Mouse (Mus musculus): ENCODE measurements around the gene 1700016D06Rik. TPM values are rescaled to one million over a fixed set of nuclear protein-coding genes. Genes with fewer than 3 reads are reported as not detected.

1700016D06Rik gene
- total RNA-seq (2021): not detected

GRCm38 (mm10) chr8:11701033-11701362, at the start of gene 1700016D06Rik:
Gene 1700016D06Rik, minus strand, starts transcription at chr8:11701063.
- intact Hi-C loops (cut with DNase I): loop anchor here (10.0 kb wide), 1 partner anchor 146 kb away; the partner anchor contains the start of genes Cars2 and Ing1
- DNase-seq (ENCODE audit: extremely low spot score in 1 of 2, low spot score in 2 of 2): no peak

GRCm38 (mm10) chr8:11749472-11749871, 48.6 kb upstream of the 1700016D06Rik start:
- no peak for DNase-seq (ENCODE audit: extremely low spot score in 1 of 2, low spot score in 2 of 2)
- intact Hi-C loops (cut with DNase I): no loop called here

DNA sequence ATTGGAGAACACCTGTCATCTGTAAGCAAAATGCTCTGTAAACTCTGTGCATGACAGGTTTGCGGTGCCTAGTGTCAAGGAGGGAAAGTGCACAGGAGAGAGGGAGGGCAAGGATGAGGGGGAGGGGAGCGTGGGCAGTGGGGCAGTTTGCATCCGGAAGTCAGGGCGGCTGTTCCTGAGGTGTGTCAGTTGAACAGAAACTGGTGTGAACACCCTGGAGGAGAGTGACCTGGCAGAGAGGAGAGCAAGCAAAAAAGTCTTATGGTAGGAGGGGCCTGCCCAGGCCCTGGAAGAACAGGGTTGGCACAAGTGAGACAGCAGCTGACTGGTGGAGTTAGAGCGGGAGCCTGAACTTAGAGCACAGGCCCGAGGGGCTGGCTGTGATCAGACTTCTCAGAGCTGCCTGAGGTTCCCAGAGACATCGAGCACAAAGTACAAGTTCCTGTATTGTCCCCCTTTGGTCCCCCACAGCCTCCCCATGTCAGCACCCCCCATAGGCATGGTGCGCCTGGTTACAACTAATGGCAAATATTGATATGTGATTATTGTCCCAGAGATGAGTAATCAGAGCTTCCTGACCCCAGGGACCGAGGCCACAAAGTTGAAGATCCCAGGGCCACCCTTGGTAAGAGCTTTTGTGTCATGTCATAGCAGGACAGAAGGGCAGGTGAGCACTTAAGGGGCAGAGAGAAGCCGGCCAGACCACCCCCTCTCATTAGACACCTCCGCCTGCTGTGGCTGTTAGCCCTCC, 46.2 kb upstream of the 1700016D06Rik start:
- no peak for DNase-seq (ENCODE audit: extremely low spot score in 1 of 2, low spot score in 2 of 2)
- intact Hi-C loops (cut with DNase I): no loop called here

- DNase-seq (ENCODE audit: extremely low spot score in 1 of 2, low spot score in 2 of 2): no peak
These were observed 42.7 kb upstream of the 1700016D06Rik start for GRCm38 (mm10) chr8:11743580-11743979.

GRCm38 (mm10) chr8:11740857-11741256, 40.0 kb upstream of the 1700016D06Rik start:
- intact Hi-C loops (cut with DNase I): no loop called here
- no peak for DNase-seq (ENCODE audit: extremely low spot score in 1 of 2, low spot score in 2 of 2)

More at GRCm38 (mm10) chr8:11743580-11743979, 42.7 kb upstream of the 1700016D06Rik start:
- intact Hi-C loops (cut with DNase I): no loop called here

- no peak for DNase-seq (ENCODE audit: extremely low spot score in 1 of 2, low spot score in 2 of 2)
- intact Hi-C loops (cut with DNase I): no loop called here
These were observed 38.2 kb upstream of the 1700016D06Rik start for GRCm38 (mm10) chr8:11739082-11739481.

GRCm38 (mm10) chr8:11737096-11737495, 36.2 kb upstream of the 1700016D06Rik start:
- intact Hi-C loops (cut with DNase I): no loop called here
- DNase-seq (ENCODE audit: extremely low spot score in 1 of 2, low spot score in 2 of 2): no peak

- DNase-seq (ENCODE audit: extremely low spot score in 1 of 2, low spot score in 2 of 2): no peak
These were observed 34.9 kb upstream of the 1700016D06Rik start for GRCm38 (mm10) chr8:11735672-11736235.

DNA sequence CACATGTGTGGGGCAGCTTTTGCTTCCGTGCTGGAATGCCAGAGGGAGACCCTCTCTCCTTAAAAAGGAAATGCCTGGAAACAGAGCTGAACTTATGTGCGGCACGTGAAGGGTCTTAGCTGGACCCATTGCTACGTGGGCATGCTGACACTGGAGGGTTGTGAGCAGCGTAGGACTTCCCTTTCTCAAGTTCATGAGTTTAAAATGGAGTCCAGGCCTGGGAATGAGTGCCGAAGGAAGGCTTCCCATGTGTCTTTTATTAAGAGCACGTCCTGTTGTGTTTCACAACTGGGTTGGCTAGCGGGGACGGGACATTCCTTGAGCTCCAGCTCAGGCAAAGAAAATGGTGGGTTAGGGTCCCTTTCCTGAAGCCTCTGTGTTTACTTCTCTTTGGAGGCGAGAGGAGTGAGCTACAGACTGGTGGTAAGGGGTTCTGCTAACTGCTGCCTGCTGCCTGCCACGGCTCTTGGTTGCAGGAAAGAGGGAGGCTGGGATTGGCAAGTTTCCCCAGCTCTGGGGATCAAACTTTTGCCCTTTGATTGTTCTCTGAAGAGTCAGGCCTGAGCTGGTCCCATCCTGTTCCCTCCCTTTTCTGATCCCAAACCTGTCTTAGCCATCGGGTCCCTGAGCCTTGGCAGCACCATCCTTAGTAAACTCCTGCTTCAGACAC, 29.5 kb upstream of the 1700016D06Rik start:
- intact Hi-C loops (cut with DNase I): no loop called here
- no peak for DNase-seq (ENCODE audit: extremely low spot score in 1 of 2, low spot score in 2 of 2)

More at GRCm38 (mm10) chr8:11735672-11736235, 34.9 kb upstream of the 1700016D06Rik start:
- intact Hi-C loops (cut with DNase I): no loop called here

DNA sequence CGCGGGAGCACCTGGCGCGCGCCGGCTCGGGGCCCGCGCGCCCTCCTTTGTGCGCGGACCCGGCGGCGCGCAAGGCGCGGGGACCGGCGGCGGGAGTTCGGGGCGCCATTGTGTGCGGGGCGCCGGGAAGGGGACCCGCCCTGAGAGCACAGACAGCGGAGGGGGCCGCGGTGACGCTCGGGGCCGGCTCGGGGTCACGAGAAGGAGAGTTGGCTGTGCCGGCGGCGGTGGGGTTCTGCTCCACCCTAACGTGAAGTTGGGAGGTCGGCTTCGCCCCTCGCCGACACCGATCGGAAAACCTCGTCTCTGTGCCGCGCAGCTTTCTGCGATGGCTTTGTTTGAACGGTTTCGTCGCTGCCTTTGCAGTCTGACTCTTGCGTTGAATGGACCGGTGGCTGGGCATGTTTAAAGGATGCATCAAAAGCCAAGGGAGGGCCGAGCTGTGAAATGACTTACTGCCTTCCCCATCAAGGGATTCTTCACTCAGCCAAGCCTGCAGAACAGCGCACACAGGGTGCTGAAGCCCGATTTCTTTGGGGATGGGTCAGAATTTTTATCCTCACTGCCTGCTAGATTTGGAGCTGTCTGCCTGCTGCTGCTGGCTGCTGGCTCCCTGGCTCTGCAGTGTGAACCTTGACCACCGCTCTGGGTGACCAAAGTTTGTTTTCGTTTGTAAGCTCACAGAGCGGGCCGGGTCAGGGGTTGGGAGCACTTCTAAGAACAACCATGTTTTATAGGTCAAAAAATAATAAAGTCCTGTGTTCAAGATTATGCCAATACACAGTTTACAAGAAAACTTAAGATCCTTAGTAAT, 27.8 kb upstream of the 1700016D06Rik start:
- peak in 1 of 2 experiments; percentile 69 for DNase-seq (ENCODE audit: extremely low spot score in 1 of 2, low spot score in 2 of 2)
- intact Hi-C loops (cut with DNase I): no loop called here

- intact Hi-C loops (cut with DNase I): no loop called here
- DNase-seq (ENCODE audit: extremely low spot score in 1 of 2, low spot score in 2 of 2): peak; percentile 74 to 89
These were observed 27.0 kb upstream of the 1700016D06Rik start, which contains the start of gene Arhgef7 for GRCm38 (mm10) chr8:11727651-11728481. Gene Arhgef7, plus strand, starts transcription at chr8:11727721.

GRCm38 (mm10) chr8:11727273-11727650, 26.4 kb upstream of the 1700016D06Rik start:
- no peak for DNase-seq (ENCODE audit: extremely low spot score in 1 of 2, low spot score in 2 of 2)
- intact Hi-C loops (cut with DNase I): no loop called here

- DNase-seq (ENCODE audit: extremely low spot score in 1 of 2, low spot score in 2 of 2): no peak
- intact Hi-C loops (cut with DNase I): no loop called here
These were observed 16.3 kb upstream of the 1700016D06Rik start for GRCm38 (mm10) chr8:11717194-11717593.

DNA sequence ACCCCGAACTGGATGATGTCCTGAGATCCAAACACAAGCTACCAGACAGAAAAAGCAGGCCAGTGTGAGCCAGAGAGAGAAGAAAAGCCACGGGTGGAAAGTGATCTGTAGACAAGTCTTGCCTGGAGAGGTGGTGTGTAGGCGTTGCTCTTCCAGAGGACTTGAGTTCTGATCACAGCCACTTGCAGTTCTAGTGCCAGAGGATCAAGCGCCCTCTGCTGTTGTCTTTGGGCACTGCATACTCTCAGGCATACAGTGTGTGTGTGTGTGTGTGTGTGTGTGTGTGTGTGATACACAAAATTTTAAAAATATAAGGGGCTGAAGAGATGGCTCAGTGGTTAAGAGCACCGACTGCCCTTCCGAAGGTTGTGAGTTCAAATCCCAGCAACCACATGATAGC, 11.4 kb upstream of the 1700016D06Rik start:
- DNase-seq (ENCODE audit: extremely low spot score in 1 of 2, low spot score in 2 of 2): no peak
- intact Hi-C loops (cut with DNase I): no loop called here

- no peak for DNase-seq (ENCODE audit: extremely low spot score in 1 of 2, low spot score in 2 of 2)
- intact Hi-C loops (cut with DNase I): no loop called here
These were observed 9.6 kb upstream of the 1700016D06Rik start for GRCm38 (mm10) chr8:11710415-11710814.

GRCm38 (mm10) chr8:11709542-11709941, 8.7 kb upstream of the 1700016D06Rik start:
- intact Hi-C loops (cut with DNase I): loop anchor here (10.0 kb wide), 1 partner anchor 155 kb away; the partner anchor contains the start of genes Cars2 and Ing1
- DNase-seq (ENCODE audit: extremely low spot score in 1 of 2, low spot score in 2 of 2): no peak

DNA sequence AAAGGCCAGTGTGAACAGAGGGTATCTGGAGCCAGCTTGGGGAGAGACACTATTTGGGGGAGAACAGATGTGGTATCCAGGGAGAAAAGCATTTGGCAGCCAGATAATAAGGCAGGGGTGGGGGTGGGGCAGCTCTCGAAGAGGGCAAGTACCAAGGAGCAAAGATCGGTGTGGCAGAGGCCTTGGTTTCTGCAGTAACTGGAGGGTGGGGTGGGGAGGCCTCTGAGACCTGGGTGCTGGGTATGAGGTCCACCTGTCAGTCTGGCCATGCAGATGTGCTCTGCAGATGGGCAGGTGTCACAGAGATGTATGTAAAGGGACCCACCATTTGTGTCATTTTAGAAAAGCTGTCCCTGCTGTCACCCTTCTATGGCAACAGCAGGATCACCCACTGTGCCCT, 8.0 kb upstream of the 1700016D06Rik start:
- no peak for DNase-seq (ENCODE audit: extremely low spot score in 1 of 2, low spot score in 2 of 2)
- intact Hi-C loops (cut with DNase I): loop anchor here (10.0 kb wide), 1 partner anchor 154 kb away; the partner anchor contains the start of genes Cars2 and Ing1

DNA sequence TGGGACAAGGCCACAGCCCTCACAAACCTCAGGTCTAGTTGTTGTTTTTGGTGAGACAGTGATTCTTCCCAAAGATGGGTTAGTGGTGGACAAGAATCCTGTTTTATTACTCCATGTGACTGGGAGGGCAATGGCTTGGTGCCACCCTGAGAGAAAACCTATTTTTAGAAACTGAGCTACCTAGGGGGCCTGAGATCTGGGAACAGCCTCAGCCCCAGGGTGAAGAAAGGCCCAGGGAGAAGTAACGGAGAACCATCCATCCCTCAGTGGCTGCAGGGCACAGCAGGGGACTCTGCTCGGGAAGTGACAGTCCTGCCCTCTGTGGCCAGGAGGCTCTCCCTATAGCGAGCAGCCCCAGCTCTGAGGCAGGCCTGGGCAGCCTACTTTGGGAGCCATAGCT, 6.8 kb upstream of the 1700016D06Rik start:
- intact Hi-C loops (cut with DNase I): loop anchor here (10.0 kb wide), 1 partner anchor 153 kb away; the partner anchor contains the start of genes Cars2 and Ing1
- no peak for DNase-seq (ENCODE audit: extremely low spot score in 1 of 2, low spot score in 2 of 2)
